Mouse (Mus musculus) embryonic facial prominence, embryonic 10.5 days (tissue): ENCODE results near the gene Slc25a21. TPM values are rescaled to one million over a fixed set of nuclear protein-coding genes. Genes with fewer than 3 reads are reported as not detected.

Source experiments
- DNase-seq: peaks from one replicate; pipeline ENCODE4 v3.0.0-alpha.2; 2017; ENCODE audit warnings: low spot score
- H3K27ac ChIP-seq: fragments of 300-500 bp; sonication (generic); replicated peaks from 2 replicates; pipeline ENCODE4 v1.5.1; 2016; ENCODE audit warnings: mild to moderate bottlenecking
- H3K27me3 ChIP-seq: fragments of 300-500 bp; sonication (generic); replicated peaks from 2 replicates; pipeline ENCODE4 v1.6.1; 2016; ENCODE audit warnings: low read depth, mild to moderate bottlenecking; ENCODE audit not compliant: poor library complexity, severe bottlenecking
- H3K36me3 ChIP-seq: fragments of 300-500 bp; sonication (generic); replicated peaks from 2 replicates; pipeline ENCODE4 v1.6.1; 2016; ENCODE audit warnings: mild to moderate bottlenecking, moderate library complexity
- H3K4me1 ChIP-seq: fragments of 300-500 bp; sonication (generic); 2 replicates; pipeline ENCODE4 v1.6.1; 2016
- H3K4me3 ChIP-seq: fragments of 300-500 bp; sonication (generic); 2 replicates; pipeline ENCODE4 v1.5.1; 2016; ENCODE audit warnings: mild to moderate bottlenecking, moderate library complexity
- H3K9me3 ChIP-seq: fragments of 300-500 bp; sonication (generic); 2 replicates; pipeline ENCODE4 v1.6.1; 2016; ENCODE audit warnings: mild to moderate bottlenecking
- WGBS: fragments of 180-500 bp; shearing (Covaris S2); methylation state at CpG from one replicate; pipeline ENCODE4 v1.1.7; 2016; 5-methylcytosine and 5-hydroxymethylcytosine counted together
- polyA plus RNA-seq: library from polyadenylated mRNA; unstranded; fragments of >200 nt; fragmentation: Nextera tagmentation; extraction: Ambion mirVana; gene quantifications from 2 replicates; pipeline ENCODE4 v1.2.1, GENCODE M21; 2016

Slc25a21 gene
- polyA plus RNA-seq, 1 experiment from 2014 or later = 2.9 TPM

DNA sequence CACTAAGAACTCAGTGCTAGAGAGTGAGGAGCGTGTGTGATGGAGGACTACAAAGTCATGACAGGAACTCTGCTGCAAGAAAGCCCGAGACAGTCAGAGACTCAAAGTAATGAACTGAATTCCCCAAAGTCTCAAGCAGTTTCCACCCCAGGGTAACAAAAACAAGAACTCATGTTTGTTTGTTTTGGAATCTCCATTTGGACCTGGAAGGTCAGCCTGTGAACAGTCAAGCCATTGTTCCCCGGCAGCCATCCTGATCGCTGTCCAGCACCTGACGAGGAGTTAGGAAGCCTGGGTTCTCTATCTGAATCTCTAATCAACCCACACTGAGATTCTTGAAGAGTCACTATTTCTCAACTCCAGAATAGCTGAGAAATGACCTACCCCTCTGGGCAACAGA is 104.2 kb downstream of the Slc25a21 start:
- no peak overlapping the region for H3K27ac ChIP-seq
- no peaks in the 10 kb centered on the region for H3K27me3 ChIP-seq
- no peaks in the 10 kb centered on the region for H3K36me3 ChIP-seq
- WGBS = 20% methylated on average over 5 of the region's 5 CpGs
- H3K4me1 ChIP-seq = peaks cover 12% of the 10 kb centered on the region
- DNase-seq = peak; percentile 49
- no peak overlapping the region for H3K4me3 ChIP-seq
- H3K9me3 ChIP-seq = no peaks in the 10 kb centered on the region

DNA sequence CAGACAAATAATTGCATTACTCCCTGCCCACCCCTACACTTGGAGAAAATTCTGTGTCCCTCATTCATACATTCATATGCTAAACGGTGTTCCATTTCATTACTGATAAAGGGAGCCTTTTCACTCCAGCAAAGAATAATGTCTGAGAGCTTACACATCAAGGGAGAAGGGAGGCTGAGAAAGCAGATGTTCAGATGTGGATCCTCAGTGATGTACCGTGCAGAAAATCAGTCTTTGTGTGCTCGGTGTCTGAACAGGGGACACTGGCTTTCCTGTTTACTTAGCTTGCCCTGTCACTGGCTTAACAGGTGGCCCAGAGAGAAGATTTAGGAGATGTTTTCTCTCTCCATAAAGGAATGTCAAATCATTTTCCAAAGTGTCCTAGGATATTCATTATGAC is 112.8 kb downstream of the Slc25a21 start:
- no peak overlapping the region for H3K27ac ChIP-seq
- WGBS = 48% methylated on average over 3 of the region's 3 CpGs

DNA sequence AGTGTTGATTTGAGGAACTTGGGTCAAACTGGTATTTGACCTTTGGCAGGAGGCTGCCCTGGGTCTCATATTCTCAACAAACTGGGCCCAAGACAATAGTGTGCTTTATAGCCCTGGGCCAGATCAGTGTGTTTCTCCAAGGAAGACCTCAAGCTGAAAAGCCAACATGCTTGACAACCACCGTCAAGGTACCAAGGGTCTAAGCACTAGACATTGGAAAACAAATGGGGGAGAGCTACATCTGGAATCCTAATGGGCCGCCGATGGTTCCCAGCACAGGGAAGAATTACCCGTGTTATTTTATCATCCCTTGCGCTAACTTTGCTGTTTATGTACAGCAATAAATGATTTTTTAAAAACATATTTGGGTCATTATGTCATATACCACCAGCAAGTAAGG is 113.7 kb downstream of the Slc25a21 start:
- H3K4me1 ChIP-seq = peaks cover 20% of the 10 kb centered on the region
- WGBS = 48% methylated on average over 5 of the region's 5 CpGs
- no peaks in the 10 kb centered on the region for H3K9me3 ChIP-seq
- no peak for DNase-seq
- H3K27me3 ChIP-seq = no peaks in the 10 kb centered on the region
- no peaks in the 10 kb centered on the region for H3K36me3 ChIP-seq
- no peak overlapping the region for H3K4me3 ChIP-seq
- no peak overlapping the region for H3K27ac ChIP-seq

More for the DNA sequence above, 112.8 kb downstream of the Slc25a21 start:
- Histone ChIP-seq H3K4me1 (peaks cover 20% of the 10 kb centered on the region), H3K9me3 (no peaks in the 10 kb centered on the region), H3K36me3 (no peaks in the 10 kb centered on the region), H3K4me3 (no peak overlapping the region), H3K27me3 (no peaks in the 10 kb centered on the region)
- no peak for DNase-seq

DNA sequence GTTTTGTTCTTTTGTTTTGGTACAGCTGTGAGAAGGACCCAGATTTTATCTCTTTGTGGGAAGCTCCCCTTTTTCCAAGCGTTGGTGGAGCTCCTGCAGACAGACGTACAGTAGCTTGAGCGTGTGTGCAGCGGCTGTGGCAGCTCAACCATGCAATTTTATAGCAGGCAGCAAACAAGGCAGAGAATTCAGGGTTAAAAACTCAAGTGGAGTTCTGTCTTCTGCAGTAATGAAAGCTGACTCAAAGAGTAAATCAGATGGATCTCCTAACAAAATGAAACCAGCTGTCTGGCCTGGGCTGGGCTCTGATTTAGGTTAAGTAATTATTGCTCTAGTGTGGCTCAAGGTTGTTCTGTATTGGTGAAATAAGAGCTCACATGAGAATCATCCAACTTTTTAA is 120.7 kb downstream of the Slc25a21 start:
- Histone ChIP-seq H3K9me3 (no peaks in the 10 kb centered on the region), H3K4me1 (peaks cover 32% of the 10 kb centered on the region), H3K4me3 (no peak overlapping the region), H3K36me3 (no peaks in the 10 kb centered on the region), H3K27ac (no peak overlapping the region), H3K27me3 (no peaks in the 10 kb centered on the region)
- DNase-seq = peak; percentile 66
- 36% methylated on average over 4 of the region's 4 CpGs for WGBS

DNA sequence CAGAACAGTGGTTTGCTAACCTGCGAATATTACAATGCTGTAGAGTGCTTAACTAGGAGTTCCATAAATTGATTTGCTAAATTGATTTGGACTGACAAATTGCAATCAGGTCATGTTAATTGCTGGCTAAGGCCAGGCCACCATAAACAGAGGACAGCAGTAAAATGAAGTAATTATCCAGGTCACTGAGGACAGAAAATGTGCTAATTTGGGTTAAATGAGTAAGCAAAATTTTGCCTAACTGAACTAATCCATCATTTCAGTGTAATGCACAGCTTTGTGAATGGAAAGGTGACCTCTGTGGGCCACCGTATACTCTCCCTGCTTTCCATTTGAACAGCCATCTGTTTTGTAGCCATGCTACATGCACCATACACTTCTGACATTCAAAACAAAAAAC is 124.7 kb downstream of the Slc25a21 start:
- peaks cover 45% of the 10 kb centered on the region for H3K4me1 ChIP-seq
- no peak overlapping the region for H3K4me3 ChIP-seq
- H3K9me3 ChIP-seq = no peaks in the 10 kb centered on the region
- 49% methylated on average over 2 of the region's 2 CpGs for WGBS
- no peaks in the 10 kb centered on the region for H3K36me3 ChIP-seq
- no peaks in the 10 kb centered on the region for H3K27me3 ChIP-seq
- no peak for DNase-seq
- H3K27ac ChIP-seq = no peak overlapping the region

DNA sequence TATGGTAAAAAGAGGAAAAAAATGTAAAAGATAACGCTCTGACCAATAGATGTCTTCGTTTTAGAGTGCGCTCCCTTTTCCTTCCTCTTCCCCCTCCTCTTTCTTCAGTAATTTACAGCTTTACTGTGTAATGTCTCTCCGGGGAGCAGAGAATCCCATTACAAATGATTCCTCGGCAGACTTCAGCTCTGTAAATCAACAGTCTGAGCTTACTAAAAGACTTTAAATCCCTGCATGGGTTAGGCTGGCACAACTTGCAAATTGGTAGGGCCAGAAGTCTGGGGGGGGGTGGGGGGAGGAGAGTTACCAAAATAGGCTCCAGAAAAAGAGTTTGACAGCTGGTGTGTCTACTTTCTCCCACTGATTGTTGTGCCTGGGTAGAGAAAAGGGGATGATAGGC is 128.7 kb downstream of the Slc25a21 start:
- no peak overlapping the region for H3K4me3 ChIP-seq
- H3K27me3 ChIP-seq = no peaks in the 10 kb centered on the region
- H3K9me3 ChIP-seq = no peaks in the 10 kb centered on the region
- peak overlapping the region; percentile 14; the same call in 1 of the 2 replicates for H3K27ac ChIP-seq
- 38% methylated on average over 5 of the region's 5 CpGs for WGBS
- no peak for DNase-seq
- peaks cover 28% of the 10 kb centered on the region for H3K4me1 ChIP-seq
- H3K36me3 ChIP-seq = no peaks in the 10 kb centered on the region

DNA sequence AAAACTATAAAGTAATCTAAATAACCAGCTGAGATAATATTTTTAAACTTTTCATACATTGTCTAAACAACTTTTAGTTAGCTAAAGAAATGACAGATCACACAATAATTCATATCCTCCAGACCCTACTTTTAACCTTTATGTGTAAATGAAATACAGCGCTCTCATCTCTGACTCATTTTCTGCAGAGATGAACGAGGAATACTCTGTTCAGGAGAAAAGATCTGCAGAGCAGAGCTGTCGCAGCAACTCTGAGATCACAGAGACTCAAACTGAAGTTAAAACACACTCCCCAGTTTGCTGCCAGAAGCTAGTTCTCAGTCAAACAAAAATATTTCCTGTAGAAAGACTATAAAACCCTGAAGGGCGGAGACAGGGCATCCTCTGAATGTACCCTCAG is 177.5 kb downstream of the Slc25a21 start:
- Histone ChIP-seq H3K4me1 (peaks cover 11% of the 10 kb centered on the region), H3K27me3 (no peaks in the 10 kb centered on the region), H3K27ac (no peak overlapping the region), H3K36me3 (no peaks in the 10 kb centered on the region), H3K4me3 (no peak overlapping the region), H3K9me3 (no peaks in the 10 kb centered on the region)
- DNase-seq = no peak
- 83% methylated on average over 4 of the region's 4 CpGs for WGBS

DNA sequence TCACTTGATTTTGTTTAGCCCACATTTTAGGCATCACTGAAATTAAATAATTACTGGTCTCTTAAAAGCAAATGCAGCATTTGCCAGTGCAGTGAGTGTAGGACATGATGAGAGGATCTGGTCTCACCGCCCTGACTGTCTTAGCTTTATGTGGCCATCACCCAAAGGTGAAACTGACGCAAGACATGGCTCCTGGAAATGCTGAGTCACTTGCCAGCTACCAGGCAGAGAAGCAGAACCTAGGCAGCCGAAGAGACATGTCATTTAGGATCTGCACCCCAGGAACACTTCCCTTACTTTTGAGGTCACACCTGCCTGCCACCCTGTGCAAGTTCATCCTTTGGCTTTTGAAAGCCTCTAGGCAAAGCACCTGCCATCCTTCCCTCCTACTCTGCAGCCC is 180.4 kb downstream of the Slc25a21 start:
- 83% methylated on average over 3 of the region's 3 CpGs for whole genome bisulfite sequencing
- H3K9me3 ChIP-seq = no peaks in the 10 kb centered on the region

DNA sequence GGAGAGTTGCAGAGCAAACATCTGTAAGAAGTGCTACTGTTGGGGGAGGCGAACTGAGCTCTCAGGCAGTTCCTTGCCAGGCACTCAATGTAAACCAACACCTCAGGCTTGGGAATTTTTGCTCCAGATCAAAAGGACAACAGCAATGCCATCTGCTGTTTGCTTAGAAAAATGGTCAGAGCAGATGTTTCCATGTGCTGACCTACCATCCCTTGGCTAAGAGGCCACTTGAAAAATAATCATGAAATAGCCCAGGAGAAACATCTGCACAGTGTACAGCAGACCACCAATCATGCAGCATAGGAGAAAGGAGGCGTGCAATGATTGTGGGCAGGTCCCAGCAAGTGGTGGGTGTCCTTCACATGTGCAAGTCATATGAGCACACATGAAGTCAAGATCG is 180.9 kb downstream of the Slc25a21 start:
- H3K4me1 ChIP-seq = peaks cover 18% of the 10 kb centered on the region
- H3K36me3 ChIP-seq = no peaks in the 10 kb centered on the region
- H3K9me3 ChIP-seq = no peaks in the 10 kb centered on the region
- no peak overlapping the region for H3K27ac ChIP-seq
- no peak for DNase-seq
- H3K4me3 ChIP-seq = no peak overlapping the region
- WGBS = 73% methylated on average over 3 of the region's 3 CpGs
- no peaks in the 10 kb centered on the region for H3K27me3 ChIP-seq

More for the DNA sequence above, 180.4 kb downstream of the Slc25a21 start:
- H3K36me3 ChIP-seq = no peaks in the 10 kb centered on the region
- no peak overlapping the region for H3K27ac ChIP-seq
- H3K4me1 ChIP-seq = peaks cover 18% of the 10 kb centered on the region
- H3K4me3 ChIP-seq = no peak overlapping the region
- no peaks in the 10 kb centered on the region for H3K27me3 ChIP-seq
- no peak for DNase-seq

DNA sequence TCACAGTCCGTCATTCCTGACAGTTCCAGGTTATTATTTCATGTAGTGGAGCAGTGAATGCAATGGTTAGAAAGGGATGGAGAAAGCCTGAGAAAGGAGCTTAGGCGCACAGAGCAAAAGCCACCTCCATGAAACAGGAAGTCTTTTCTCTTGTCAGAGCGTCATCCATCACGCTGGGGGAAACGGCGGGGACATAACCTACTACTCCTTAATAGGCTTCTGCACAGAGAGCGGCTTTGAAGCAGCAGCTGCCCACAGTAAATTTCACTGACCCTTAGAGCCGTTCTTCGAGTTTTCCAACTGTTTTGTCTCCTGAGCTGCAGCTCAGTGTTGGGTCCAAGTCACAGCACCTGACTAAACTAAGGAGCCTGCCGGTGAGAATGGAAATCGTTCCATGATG is 188.3 kb downstream of the Slc25a21 start:
- Histone ChIP-seq H3K9me3 (no peaks in the 10 kb centered on the region), H3K27ac (no peak overlapping the region), H3K4me3 (no peak overlapping the region), H3K4me1 (peaks cover 19% of the 10 kb centered on the region), H3K27me3 (no peaks in the 10 kb centered on the region), H3K36me3 (no peaks in the 10 kb centered on the region)
- DNase-seq = no peak
- WGBS = 55% methylated on average over 11 of the region's 11 CpGs

DNA sequence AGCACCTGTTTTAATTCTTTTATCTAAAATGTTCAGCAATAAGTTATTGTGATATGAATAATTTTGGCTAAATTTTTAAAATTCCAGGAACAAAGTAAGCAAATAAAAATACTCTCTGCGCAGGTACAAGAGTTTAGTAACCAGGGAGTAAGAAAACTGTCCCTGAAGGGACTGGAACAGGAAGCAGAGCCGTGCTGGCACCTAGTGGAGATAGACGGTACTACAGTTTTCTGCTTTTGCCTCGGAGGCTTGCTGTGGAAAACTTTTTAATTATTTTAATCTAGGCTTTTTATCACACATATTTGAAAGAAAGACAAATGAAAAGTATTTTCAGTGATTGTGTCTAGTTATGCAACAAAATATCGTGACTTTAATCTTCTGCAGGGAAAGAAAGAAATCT is 211.2 kb downstream of the Slc25a21 start:
- Histone ChIP-seq H3K27ac (no peak overlapping the region), H3K27me3 (0 out of 2 replicates have a peak, but pooled peaks cover 14% of the 10 kb centered on the region), H3K4me1 (peaks cover 21% of the 10 kb centered on the region), H3K36me3 (no peaks in the 10 kb centered on the region), H3K4me3 (no peak overlapping the region), H3K9me3 (no peaks in the 10 kb centered on the region)
- DNase-seq = peak; percentile 67
- WGBS = 11% methylated on average over 5 of the region's 5 CpGs

DNA sequence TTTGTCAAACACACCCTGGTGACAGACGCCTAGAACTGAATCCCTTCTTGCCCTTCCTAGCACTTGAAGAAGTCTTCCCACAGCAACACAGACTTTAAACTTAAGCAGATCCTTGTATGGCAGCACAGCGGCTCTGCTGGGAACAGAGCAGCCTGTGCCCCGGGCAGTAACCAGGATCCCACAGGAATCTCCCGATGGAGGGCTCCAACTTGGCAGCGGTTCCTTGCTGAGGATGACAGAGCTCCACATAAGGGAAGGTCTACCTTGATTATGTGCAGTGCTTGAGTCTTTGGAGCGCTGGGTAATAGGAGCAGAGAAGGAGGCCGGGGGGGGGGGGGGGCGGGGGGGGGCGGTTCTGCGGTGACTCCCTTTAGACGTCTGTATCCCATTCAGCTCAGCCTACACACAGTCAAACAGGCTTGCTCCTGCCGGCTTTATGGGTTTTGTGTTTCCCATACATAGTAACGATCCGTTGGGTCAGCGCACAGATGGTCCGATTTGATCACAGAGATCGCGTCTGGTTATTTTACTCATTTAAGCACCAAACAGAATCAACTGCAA is 215.1 kb downstream of the Slc25a21 start:
- WGBS = 63% methylated on average over 18 of the region's 18 CpGs
- no peak overlapping the region for H3K4me3 ChIP-seq
- peaks cover 25% of the 10 kb centered on the region for H3K4me1 ChIP-seq
- H3K27me3 ChIP-seq = 0 out of 2 replicates have a peak, but pooled peaks cover 10% of the 10 kb centered on the region
- H3K36me3 ChIP-seq = no peaks in the 10 kb centered on the region
- peak; percentile 19 for DNase-seq
- 0 out of 2 replicates have a peak overlapping the region, but pooled peaks have one; percentile 48 for H3K27ac ChIP-seq
- H3K9me3 ChIP-seq = no peaks in the 10 kb centered on the region

DNA sequence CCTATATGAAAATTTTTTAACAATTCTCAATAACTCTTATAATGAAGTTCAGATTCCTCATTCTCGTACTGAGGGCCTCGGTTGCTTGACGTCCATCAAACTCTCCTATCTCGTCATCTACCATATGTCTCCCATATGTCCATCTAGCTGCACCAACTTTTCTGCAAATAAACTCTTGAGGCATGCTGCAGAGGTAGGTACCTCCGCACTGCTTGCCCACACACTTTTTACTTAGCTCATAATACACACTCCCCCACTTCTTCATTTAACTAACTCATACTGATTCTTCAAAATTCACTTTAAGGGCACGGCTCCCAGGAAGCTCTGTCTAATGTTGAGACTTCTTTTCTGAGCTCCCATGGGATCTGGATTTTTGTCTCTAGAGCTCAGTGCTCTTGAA is 222.0 kb downstream of the Slc25a21 start:
- no peak overlapping the region for H3K4me3 ChIP-seq
- no peaks in the 10 kb centered on the region for H3K36me3 ChIP-seq
- 0 out of 2 replicates have a peak, but pooled peaks cover 2% of the 10 kb centered on the region for H3K27me3 ChIP-seq
- no peaks in the 10 kb centered on the region for H3K9me3 ChIP-seq
- DNase-seq = no peak
- 83% methylated on average over 6 of the region's 6 CpGs for WGBS
- no peak overlapping the region for H3K27ac ChIP-seq
- H3K4me1 ChIP-seq = peaks cover 4% of the 10 kb centered on the region; the same call in 1 of the 2 replicates
